Mouse (Mus musculus) limb, embryonic 11.5 days (tissue): ENCODE measurements around the gene Gpi1. TPM values are rescaled to one million over a fixed set of nuclear protein-coding genes. Genes with fewer than 3 reads are reported as not detected.

ENCODE experiments used
- ATAC-seq: fragments of 200-750 bp; cut with Nextera tagmentation; 2 replicates; pipeline ENCODE4 v1.8.0; 2017; ENCODE audit warnings: low read depth; ENCODE audit not compliant: insufficient number of reproducible peaks, low FRiP score, low TSS enrichment
- DNase-seq: peaks from one replicate; pipeline ENCODE4 v3.0.0-alpha.2; 2015; ENCODE audit warnings: low spot score
- H3K27ac ChIP-seq: fragments of 300-500 bp; sonication (generic); replicated peaks from 2 replicates; pipeline ENCODE4 v1.5.1; 2014; ENCODE audit warnings: low read depth, mild to moderate bottlenecking, low read length
- H3K27me3 ChIP-seq: fragments of 300-500 bp; sonication (generic); 2 replicates; pipeline ENCODE4 v1.6.1; 2014; ENCODE audit warnings: mild to moderate bottlenecking, low read length, mixed read lengths; ENCODE audit not compliant: control insufficient read depth, insufficient read depth
- H3K36me3 ChIP-seq: fragments of 300-500 bp; sonication (generic); 2 replicates; pipeline ENCODE4 v1.6.1; 2014; ENCODE audit warnings: mild to moderate bottlenecking, low read length, moderate library complexity, mixed read lengths; ENCODE audit not compliant: control insufficient read depth, insufficient read depth
- H3K4me1 ChIP-seq: fragments of 300-500 bp; sonication (generic); 2 replicates; pipeline ENCODE4 v1.6.1; 2014; ENCODE audit warnings: low read length, mixed read lengths; ENCODE audit not compliant: control insufficient read depth, insufficient read depth
- H3K4me2 ChIP-seq: fragments of 300-500 bp; sonication (generic); 2 replicates; pipeline ENCODE4 v1.6.1; 2014; ENCODE audit warnings: low read depth, mild to moderate bottlenecking, moderate library complexity; ENCODE audit not compliant: severe bottlenecking
- H3K4me3 ChIP-seq: fragments of 300-500 bp; sonication (generic); 2 replicates; pipeline ENCODE4 v1.5.1; 2014; ENCODE audit warnings: low read depth, low read length
- H3K9ac ChIP-seq: fragments of 300-500 bp; sonication (generic); 2 replicates; pipeline ENCODE4 v1.6.1; 2014; ENCODE audit warnings: mild to moderate bottlenecking, low read length
- H3K9me3 ChIP-seq: fragments of 300-500 bp; sonication (generic); 2 replicates; pipeline ENCODE4 v1.6.1; 2016; ENCODE audit warnings: low read length; ENCODE audit not compliant: control insufficient read depth
- WGBS: fragments of 180-500 bp; shearing (Covaris S2); extraction: QIAGEN DNeasy Blood & Tissue Kit; methylation state at CpG from one replicate; pipeline ENCODE4 v1.1.7; 2014; 5-methylcytosine and 5-hydroxymethylcytosine counted together
- polyA plus RNA-seq: library from polyadenylated mRNA; unstranded; fragments of >200 nt; fragmentation: Nextera tagmentation; extraction: Ambion mirVana; gene quantifications from 2 replicates; pipeline ENCODE4 v1.2.1, GENCODE M21; 2014

The Gpi1 gene
- polyA plus RNA-seq, 1 experiment from 2014 or later, result 291 TPM

- H3K36me3 ChIP-seq, result peaks cover 11% of the 10 kb centered on the region; the same call in 1 of the 2 replicates
- peak overlapping the region; percentile 55 for H3K9ac ChIP-seq
- no peak for ATAC-seq
- DNase-seq, result peak; percentile 53
- H3K4me2 ChIP-seq, result peak overlapping the region; percentile 35
- WGBS, result 3% methylated on average over 17 of the region's 17 CpGs
- H3K4me3 ChIP-seq, result peak overlapping the region; percentile 40
- H3K4me1 ChIP-seq, result no peaks in the 10 kb centered on the region
- no peaks in the 10 kb centered on the region for H3K9me3 ChIP-seq
- H3K27me3 ChIP-seq, result no peaks in the 10 kb centered on the region
- peak overlapping the region; percentile 16 for H3K27ac ChIP-seq
These were observed 4.8 kb upstream of the Gpi1 start for GRCm38 (mm10) chr7:34234610-34235561.

GRCm38 (mm10) chr7:34233909-34234609 lies 3.9 kb upstream of the Gpi1 start:
- under 1% methylated on average over 46 of the region's 46 CpGs for WGBS
- Histone ChIP-seq H3K4me3 (peak overlapping the region; percentile 40), H3K27ac (peak overlapping the region; percentile 16; the same call in 1 of the 2 replicates), H3K36me3 (peaks cover 7% of the 10 kb centered on the region; the same call in 1 of the 2 replicates), H3K27me3 (no peaks in the 10 kb centered on the region), H3K4me2 (peak overlapping the region; percentile 35), H3K9ac (peak overlapping the region; percentile 55), H3K9me3 (no peaks in the 10 kb centered on the region), H3K4me1 (no peaks in the 10 kb centered on the region)
- ATAC-seq (peak; percentile 95), DNase-seq (peak; percentile 100)

GRCm38 (mm10) chr7:34232785-34233725 lies 2.9 kb upstream of the Gpi1 start:
- DNase-seq, result no peak
- ATAC-seq, result no peak
- H3K36me3 ChIP-seq, result peaks cover 3% of the 10 kb centered on the region; the same call in 1 of the 2 replicates
- H3K9ac ChIP-seq, result peak overlapping the region; percentile 4; the same call in 1 of the 2 replicates
- peak overlapping the region; percentile 40 for H3K4me3 ChIP-seq
- peak overlapping the region; percentile 2; the same call in 1 of the 2 replicates for H3K27ac ChIP-seq
- no peaks in the 10 kb centered on the region for H3K27me3 ChIP-seq
- no peaks in the 10 kb centered on the region for H3K4me1 ChIP-seq
- H3K9me3 ChIP-seq, result no peaks in the 10 kb centered on the region
- peak overlapping the region; percentile 35 for H3K4me2 ChIP-seq
- WGBS, result 47% methylated on average over 7 of the region's 7 CpGs

- Histone ChIP-seq H3K4me1 (no peaks in the 10 kb centered on the region), H3K36me3 (peaks cover 20% of the 10 kb centered on the region), H3K9ac (peak overlapping the region; percentile 69), H3K27ac (peak overlapping the region; percentile 68), H3K9me3 (no peaks in the 10 kb centered on the region), H3K4me2 (peak overlapping the region; percentile 69), H3K4me3 (peak overlapping the region; percentile 76), H3K27me3 (no peaks in the 10 kb centered on the region)
- WGBS, result 0% methylated on average over 15 of the region's 19 CpGs
- 0 out of 2 replicates have a peak, but pooled peaks have one; percentile 2 for ATAC-seq
- peak; percentile 70 for DNase-seq
These were observed 435 bp downstream of the Gpi1 start for GRCm38 (mm10) chr7:34229691-34230111.

GRCm38 (mm10) chr7:34229153-34229552 lies 983 bp downstream of the Gpi1 start:
- ATAC-seq (no peak), DNase-seq (no peak)
- Histone ChIP-seq H3K4me3 (peak overlapping the region; percentile 76), H3K4me1 (no peaks in the 10 kb centered on the region), H3K9me3 (no peaks in the 10 kb centered on the region), H3K4me2 (peak overlapping the region; percentile 69), H3K27ac (no peak overlapping the region), H3K36me3 (peaks cover 20% of the 10 kb centered on the region), H3K27me3 (no peaks in the 10 kb centered on the region), H3K9ac (peak overlapping the region; percentile 69)
- 24% methylated on average over 5 of the region's 5 CpGs for WGBS

- no peak overlapping the region for H3K9ac ChIP-seq
- H3K4me1 ChIP-seq, result no peaks in the 10 kb centered on the region
- H3K27me3 ChIP-seq, result no peaks in the 10 kb centered on the region
- no peak for ATAC-seq
- H3K4me3 ChIP-seq, result peak overlapping the region; percentile 76; the same call in 1 of the 2 replicates
- H3K36me3 ChIP-seq, result peaks cover 20% of the 10 kb centered on the region
- no peak overlapping the region for H3K27ac ChIP-seq
- peak overlapping the region; percentile 69 for H3K4me2 ChIP-seq
- 68% methylated on average over 9 of the region's 9 CpGs for WGBS
- no peaks in the 10 kb centered on the region for H3K9me3 ChIP-seq
- no peak for DNase-seq
These were observed 1.5 kb downstream of the Gpi1 start for GRCm38 (mm10) chr7:34228641-34229040.

GRCm38 (mm10) chr7:34226846-34227245 lies 3.3 kb downstream of the Gpi1 start:
- Histone ChIP-seq H3K4me3 (no peak overlapping the region), H3K27me3 (no peaks in the 10 kb centered on the region), H3K36me3 (peaks cover 32% of the 10 kb centered on the region), H3K4me1 (no peaks in the 10 kb centered on the region), H3K4me2 (no peak overlapping the region), H3K9me3 (no peaks in the 10 kb centered on the region), H3K9ac (no peak overlapping the region), H3K27ac (no peak overlapping the region)
- DNase-seq (no peak), ATAC-seq (no peak)
- 91% methylated on average over 12 of the region's 12 CpGs for WGBS
